Mouse (Mus musculus) CH12.LX (cell line): ENCODE data around the gene H2-Q4. TPM values are rescaled to one million over a fixed set of nuclear protein-coding genes. Genes with fewer than 3 reads are reported as not detected.
"Not testable (repeated sequence)": the region's sequence is repeated elsewhere in the genome, so short reads cannot be mapped to it uniquely, and the experiment has no call there.

Experiments used
- DNase-seq: peaks from one replicate; pipeline ENCODE4 v3.0.0-alpha.2; 2013; ENCODE audit errors: extremely low read depth
- H3K27ac ChIP-seq: 2 replicates; pipeline ENCODE4 v1.5.1; 2012; ENCODE audit warnings: low read depth, mild to moderate bottlenecking, control low read depth, moderate library complexity; ENCODE audit not compliant: insufficient read depth
- H3K27me3 ChIP-seq: replicated peaks from 2 replicates; pipeline ENCODE3; 2012; ENCODE audit warnings: inconsistent platforms
- H3K36me3 ChIP-seq, 2 experiments: replicated peaks in 1 of 2; 2 replicates each; pipeline versions ENCODE3 to v1.6.1; 2012; ENCODE audit warnings: inconsistent platforms in 1 of 2, low read length in 1 of 2, mild to moderate bottlenecking in 1 of 2, mixed read lengths in 1 of 2, moderate library complexity in 1 of 2; ENCODE audit not compliant: control insufficient read depth in 1 of 2, insufficient read depth in 1 of 2
- H3K4me1 ChIP-seq, 2 experiments: 2 replicates each; pipeline ENCODE4 v1.6.1; 2012; ENCODE audit warnings: inconsistent platforms in 1 of 2, moderate library complexity in 1 of 2; ENCODE audit not compliant: insufficient read depth in 2 of 2, control insufficient read depth in 1 of 2
- H3K4me2 ChIP-seq: 2 replicates; pipeline ENCODE4 v1.6.1; 2012; ENCODE audit warnings: low read depth, mild to moderate bottlenecking, control low read depth; ENCODE audit not compliant: poor library complexity, insufficient read depth, severe bottlenecking
- H3K4me3 ChIP-seq, 3 experiments: fragments of 150-350 bp in 1 of 3; sonication (generic) in 1 of 3; replicated peaks in 1 of 3; 2 replicates each; pipeline versions ENCODE3 to v1.5.1; 2011 to 2012; ENCODE audit warnings: low read depth in 2 of 3, low read length in 2 of 3, mild to moderate bottlenecking in 2 of 3, moderate library complexity in 2 of 3, control low read depth in 1 of 3, improper control_type of control experiment in 1 of 3, inconsistent platforms in 1 of 3, mixed read lengths in 1 of 3; ENCODE audit not compliant: poor library complexity in 1 of 3
- H3K79me2 ChIP-seq: replicated peaks from 2 replicates; pipeline ENCODE4 v1.6.1; 2012; ENCODE audit warnings: mild to moderate bottlenecking, moderate library complexity; ENCODE audit not compliant: control insufficient read depth, poor library complexity, insufficient read depth, severe bottlenecking; ENCODE audit errors: extremely low read depth
- H3K9ac ChIP-seq: 2 replicates; pipeline ENCODE4 v1.6.1; 2012; ENCODE audit warnings: low read depth, mild to moderate bottlenecking, control low read depth, moderate library complexity; ENCODE audit not compliant: insufficient read depth
- H3K9me3 ChIP-seq: replicated peaks from 2 replicates; pipeline ENCODE3; 2012; ENCODE audit warnings: low read length, inconsistent platforms, mixed read lengths
- CTCF ChIP-seq, 2 experiments: IDR thresholded peaks in 1 of 2; conservative IDR thresholded peaks in 1 of 2; 2 replicates each; pipeline ENCODE4 v1.5.1; 2011 to 2012; ENCODE audit warnings: low read depth in 2 of 2, low read length in 2 of 2, improper control_type of control experiment in 1 of 2, inconsistent platforms in 1 of 2, mild to moderate bottlenecking in 1 of 2, moderate library complexity in 1 of 2
- POLR2AphosphoS2 ChIP-seq: IDR thresholded peaks from 2 replicates; pipeline ENCODE4 v1.6.1; 2011; ENCODE audit warnings: low read depth, low read length, improper control_type of control experiment
- SIN3A ChIP-seq: IDR thresholded peaks from 2 replicates; pipeline ENCODE4 v1.6.1; 2012; ENCODE audit warnings: low read length, improper control_type of control experiment, inconsistent platforms
- dilution Hi-C: fragments of 300-500 bp; cut with MboI; formaldehyde crosslinking; loops from 2 replicates; pipeline ENCODE4 v1.14.3; 2020; ENCODE audit warnings: low sequenced_read_pairs; ENCODE audit not compliant: extremely low pct_unique_long_range_greater_than_20kb, extremely low pct_ligation_motif_present
- in situ Hi-C: fragments of 300-500 bp; cut with MboI; formaldehyde crosslinking; loops from 3 replicates; pipeline ENCODE4 v1.14.3; 2019; ENCODE audit warnings: low sequenced_read_pairs, low pct_ligation_motif_present, low pct_unique_long_range_greater_than_20kb, mixed read lengths
- polyA plus RNA-seq: library from polyadenylated mRNA; unstranded; fragments of >175 nt; gene quantifications from 2 replicates; pipeline ENCODE4 v1.2.1, GENCODE M21; 2012; ENCODE audit warnings: low read depth; ENCODE audit not compliant: insufficient read length
- total RNA-seq, 2 experiments: library from RNA; depleted of rRNA; stranded (reverse); fragments of 300-350 nt in 1 of 2; fragments of >200 nt in 1 of 2; gene quantifications; 2 replicates each; pipeline ENCODE4 v1.2.3; 2012 to 2014

H2-Q4 gene
- total and polyA plus RNA-seq, 3 experiments, result 116 to 165 (median 157) TPM

DNA sequence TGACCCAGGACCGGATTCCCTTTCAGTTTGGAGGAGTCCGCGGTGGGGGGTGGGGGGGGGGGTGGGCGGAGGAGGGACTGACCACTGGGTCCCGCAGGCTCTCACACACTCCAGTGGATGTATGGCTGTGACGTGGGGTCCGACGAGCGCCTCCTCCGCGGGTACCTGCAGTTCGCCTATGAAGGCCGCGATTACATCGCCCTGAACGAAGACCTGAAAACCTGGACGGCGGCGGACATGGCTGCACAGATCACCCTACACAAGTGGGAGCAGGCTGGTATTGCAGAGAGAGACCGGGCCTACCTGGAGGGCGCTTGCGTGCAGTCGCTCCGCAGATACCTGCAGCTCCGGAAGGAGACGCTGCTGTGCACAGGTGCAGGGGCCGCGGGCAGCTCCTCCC lies 46.1 kb downstream of the H2-Q4 start:
- peaks cover 13% of the 10 kb centered on the region for H3K79me2 ChIP-seq
- H3K9me3 ChIP-seq, in situ Hi-C loops, H3K27ac ChIP-seq, dilution Hi-C loops, H3K4me1 ChIP-seq, H3K27me3 ChIP-seq: not testable (repeated sequence)
- H3K4me3 ChIP-seq, result peak overlapping the region; percentile 56 to 72 (median 57)
- H3K9ac ChIP-seq, result peak overlapping the region; percentile 97; the same call in 1 of the 2 replicates
- TF ChIP-seq SIN3A (0 out of 2 replicates have a peak, but pooled peaks have one; percentile 41), CTCF (conservative IDR thresholded peaks at IDR 0.05 in 1 of 2, IDR thresholded peaks at IDR 0.05 in 1 of 2; ENCODE audit: low read depth in 2 of 2, low read length in 2 of 2) (peak in 1 of 2 experiments; percentile 27; a peak in 2 of 4 replicates)
- peak; percentile 27 for DNase-seq
- H3K36me3 ChIP-seq, result peaks cover 8 to 23% of the 10 kb centered on the region in 2 experiments
- H3K4me2 ChIP-seq, result peak overlapping the region; percentile 47; the same call in 1 of the 2 replicates

DNA sequence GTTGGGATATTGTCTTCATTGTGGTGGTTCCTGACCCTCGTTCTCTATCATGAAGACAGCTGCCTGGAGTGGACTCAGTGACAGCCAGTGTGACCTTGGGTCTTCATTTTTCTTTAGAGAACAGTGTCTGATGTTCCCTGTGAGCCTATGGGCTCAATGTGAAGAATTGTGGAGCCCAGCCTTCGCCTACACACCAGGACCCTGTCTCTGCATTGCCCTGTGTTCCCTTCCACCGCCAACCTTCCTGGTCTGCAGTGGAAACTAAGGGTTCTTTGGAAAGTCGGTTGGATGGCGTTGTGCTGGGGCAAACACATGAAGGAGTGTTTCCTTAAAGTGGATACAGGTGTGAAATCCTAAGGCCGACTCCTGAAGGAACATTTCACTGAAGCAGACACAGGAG lies 49.5 kb downstream of the H2-Q4 start:
- dilution Hi-C loops, H3K9me3 ChIP-seq, H3K4me1 ChIP-seq, DNase-seq, in situ Hi-C loops, H3K4me3 ChIP-seq, H3K27ac ChIP-seq, H3K27me3 ChIP-seq, H3K4me2 ChIP-seq, H3K9ac ChIP-seq: not testable (repeated sequence)
- Histone ChIP-seq H3K36me3 (peaks cover 10 to 23% of the 10 kb centered on the region in 2 experiments), H3K79me2 (peaks cover 13% of the 10 kb centered on the region)

DNA sequence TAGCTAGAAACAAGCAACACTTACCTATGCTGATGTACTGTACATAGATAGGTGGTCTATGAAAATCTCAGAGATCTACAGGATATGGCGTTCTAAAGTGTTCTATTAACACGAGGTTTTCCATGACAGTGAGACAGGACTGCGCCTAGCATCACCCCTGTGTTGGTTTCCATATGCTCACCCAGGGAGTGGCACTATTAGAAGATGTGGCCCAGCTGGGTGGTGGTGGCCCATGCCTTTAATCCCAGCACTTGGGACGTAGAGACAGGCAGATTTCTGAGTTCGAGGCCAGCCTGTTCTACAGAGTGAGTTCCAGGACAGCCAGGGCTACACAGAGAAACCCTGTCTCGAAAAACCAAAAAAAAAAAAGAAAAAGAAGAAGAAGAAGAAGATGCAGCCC lies 51.3 kb downstream of the H2-Q4 start:
- H3K4me2 ChIP-seq, H3K79me2 ChIP-seq, in situ Hi-C loops, H3K9ac ChIP-seq, H3K9me3 ChIP-seq, dilution Hi-C loops, DNase-seq, H3K4me3 ChIP-seq, H3K27ac ChIP-seq, H3K27me3 ChIP-seq, H3K4me1 ChIP-seq: not testable (repeated sequence)
- H3K36me3 ChIP-seq, result peaks cover 8 to 22% of the 10 kb centered on the region in 2 experiments
- 0 out of 2 replicates have a peak, but pooled peaks have one; percentile 39 for TF ChIP-seq POLR2AphosphoS2

DNA sequence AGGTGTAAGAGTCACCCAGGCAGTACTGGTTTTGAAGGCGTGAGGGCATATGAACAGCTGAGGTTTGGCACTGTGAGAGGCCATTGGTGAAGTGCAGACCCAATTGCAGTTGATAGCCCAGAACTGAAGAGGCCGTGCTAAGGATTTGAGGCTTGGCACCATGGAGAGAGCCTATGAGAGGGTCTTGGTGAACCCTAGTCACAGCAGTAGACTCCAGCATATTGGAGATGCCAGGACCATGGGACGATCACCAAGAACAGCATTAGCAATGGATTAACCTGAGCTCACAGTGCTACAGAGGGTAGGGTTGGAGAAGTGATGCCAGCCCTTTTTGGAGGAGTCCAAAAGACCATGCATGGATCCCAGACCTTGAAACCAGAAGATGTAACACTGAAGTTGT lies 52.8 kb downstream of the H2-Q4 start:
- DNase-seq, H3K9ac ChIP-seq: not testable (repeated sequence)

More for the DNA sequence above, 52.8 kb downstream of the H2-Q4 start:
- H3K27me3 ChIP-seq, H3K4me3 ChIP-seq, H3K4me1 ChIP-seq, H3K9me3 ChIP-seq, dilution Hi-C loops, H3K4me2 ChIP-seq, H3K27ac ChIP-seq, in situ Hi-C loops, H3K79me2 ChIP-seq: not testable (repeated sequence)
- peaks cover 8 to 17% of the 10 kb centered on the region in 2 experiments for H3K36me3 ChIP-seq
